Mouse (Mus musculus): ENCODE measurements around the gene 1810062G17Rik.

DNA sequence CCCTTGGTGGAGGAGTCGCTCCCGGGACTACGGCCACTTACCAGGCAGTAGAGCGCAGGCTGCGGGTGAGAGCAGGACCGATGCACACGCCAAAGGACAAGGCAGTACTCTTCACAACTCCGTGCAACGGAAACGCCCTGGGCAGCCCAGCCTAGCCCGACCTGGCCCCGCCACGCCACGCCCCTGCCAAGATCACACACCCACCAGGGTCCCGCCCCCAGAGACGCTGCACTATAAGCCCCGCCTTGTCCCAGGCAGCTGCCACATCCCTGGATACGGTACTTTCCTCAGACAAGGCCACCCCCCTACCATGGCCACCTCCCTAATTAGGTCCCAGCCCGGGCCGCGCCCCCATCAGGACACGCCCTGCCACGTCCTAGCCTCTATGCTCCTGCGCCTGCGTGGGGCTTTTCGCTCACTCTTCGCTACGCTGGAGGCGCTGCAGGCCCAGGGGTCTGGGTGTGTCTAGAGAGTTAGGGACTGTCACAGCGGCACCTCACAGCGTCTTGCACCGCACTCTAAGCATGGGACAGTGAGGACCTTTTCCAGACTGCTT, at the start of gene 1810062G17Rik, which contains the start of gene Anxa5:
- TF ChIP-seq CTCF (IDR thresholded peaks at IDR 0.05; ENCODE audit: low read depth, low read length) (peak; percentile 62), POLR2A (IDR thresholded peaks at IDR 0.05; ENCODE audit: extremely low read depth, insufficient read depth, low read length) (peak; percentile 91)

All from liver, adult 2 months (tissue).